Mouse (Mus musculus) hindbrain, embryonic 13.5 days (tissue): ENCODE results near the gene Crocc. TPM values are rescaled to one million over a fixed set of nuclear protein-coding genes. Genes with fewer than 3 reads are reported as not detected.

Experiments used
- ATAC-seq: fragments of 200-750 bp; cut with Nextera tagmentation; 2 replicates; pipeline ENCODE4 v1.8.0; 2017; ENCODE audit warnings: moderate TSS enrichment; ENCODE audit not compliant: low FRiP score
- H3K27ac ChIP-seq: fragments of 300-500 bp; sonication (generic); 2 replicates; pipeline ENCODE4 v1.5.1; 2015; ENCODE audit warnings: inconsistent platforms, mild to moderate bottlenecking, moderate library complexity
- H3K27me3 ChIP-seq: fragments of 300-500 bp; sonication (generic); 2 replicates; pipeline ENCODE4 v1.6.1; 2015; ENCODE audit warnings: mild to moderate bottlenecking, inconsistent platforms
- H3K36me3 ChIP-seq: fragments of 300-500 bp; sonication (generic); 2 replicates; pipeline ENCODE4 v1.6.1; 2015; ENCODE audit warnings: mild to moderate bottlenecking, inconsistent platforms
- H3K4me1 ChIP-seq: fragments of 300-500 bp; sonication (generic); replicated peaks from 2 replicates; pipeline ENCODE4 v1.6.1; 2015; ENCODE audit warnings: inconsistent platforms
- H3K4me2 ChIP-seq: fragments of 300-500 bp; sonication (generic); 2 replicates; pipeline ENCODE4 v1.6.1; 2015; ENCODE audit warnings: inconsistent platforms, mild to moderate bottlenecking, moderate library complexity
- H3K4me3 ChIP-seq: fragments of 300-500 bp; sonication (generic); 2 replicates; pipeline ENCODE4 v1.5.1; 2015; ENCODE audit warnings: mild to moderate bottlenecking, inconsistent platforms
- H3K9ac ChIP-seq: fragments of 300-500 bp; sonication (generic); 2 replicates; pipeline ENCODE4 v1.6.1; 2015; ENCODE audit warnings: mild to moderate bottlenecking, inconsistent platforms
- H3K9me3 ChIP-seq: fragments of 300-500 bp; sonication (generic); 2 replicates; pipeline ENCODE4 v1.6.1; 2016; ENCODE audit warnings: inconsistent platforms
- WGBS: fragments of 180-500 bp; shearing (Covaris S2); methylation state at CpG from one replicate; pipeline ENCODE4 v1.1.7; 2015; 5-methylcytosine and 5-hydroxymethylcytosine counted together
- polyA plus RNA-seq: library from polyadenylated mRNA; unstranded; fragments of >200 nt; fragmentation: Nextera tagmentation; extraction: Ambion mirVana; gene quantifications from 2 replicates; pipeline ENCODE4 v1.2.1, GENCODE M21; 2015

Crocc gene
- polyA plus RNA-seq, 1 experiment from 2014 or later, result 6.0 TPM

DNA sequence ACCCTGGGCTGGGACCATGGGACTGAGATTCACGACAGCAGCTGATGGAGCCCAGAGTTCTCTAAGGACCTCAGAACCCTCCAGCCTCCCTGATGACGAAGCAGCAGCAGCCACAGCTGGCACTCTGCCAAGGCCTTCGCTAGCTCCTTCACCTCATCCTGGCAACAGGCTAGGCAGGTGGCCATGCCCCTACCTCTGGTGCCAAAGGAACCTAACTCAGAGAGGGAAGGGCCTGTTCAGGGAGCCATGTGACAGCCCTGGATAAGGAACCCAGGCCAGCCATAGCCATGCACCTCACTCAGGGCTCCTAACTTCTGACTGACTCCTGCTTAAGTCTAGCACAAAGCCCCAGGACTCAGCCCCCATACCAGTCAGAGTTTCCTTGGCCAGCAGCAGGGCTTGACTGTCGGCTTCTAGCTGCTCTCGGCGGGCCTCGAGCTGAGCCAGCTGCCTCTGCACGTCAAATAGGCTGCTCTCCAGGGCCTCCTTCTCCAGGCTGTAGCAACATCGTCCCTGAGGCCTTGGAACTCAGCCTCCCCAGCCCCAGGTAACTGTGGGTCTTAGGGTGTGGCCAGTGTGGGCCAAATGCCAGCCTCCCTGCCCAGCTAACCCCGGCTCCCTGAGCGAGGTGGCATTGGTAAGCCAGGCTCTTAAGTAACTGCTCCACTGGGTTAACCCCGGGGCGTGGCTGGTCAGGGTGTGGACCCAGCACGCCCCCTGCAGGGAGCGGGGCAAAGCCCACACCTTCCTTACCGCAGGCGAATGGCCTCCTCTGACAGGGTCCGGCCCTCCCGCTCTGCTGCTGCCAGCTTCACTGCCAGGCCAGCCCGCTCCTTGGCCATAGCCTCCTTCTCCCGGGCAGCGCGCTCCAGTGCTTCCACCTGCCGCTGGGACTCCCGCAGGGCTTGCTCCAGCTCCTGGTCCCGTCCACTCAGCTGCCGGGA is 26.5 kb downstream of the Crocc start:
- Histone ChIP-seq H3K27ac (peak overlapping the region; percentile 35), H3K27me3 (no peaks in the 10 kb centered on the region), H3K4me3 (no peak overlapping the region), H3K9me3 (no peaks in the 10 kb centered on the region), H3K4me2 (no peak overlapping the region), H3K9ac (no peak overlapping the region; the same call in 1 of the 2 replicates), H3K36me3 (peaks cover 77% of the 10 kb centered on the region), H3K4me1 (peaks cover 15% of the 10 kb centered on the region)
- WGBS, result 79% methylated on average over 27 of the region's 27 CpGs
- no peak for ATAC-seq

GRCm38 (mm10) chr4:141031733-141032132 is 28.6 kb downstream of the Crocc start:
- ATAC-seq, result peak; percentile 53
- peaks cover 81% of the 10 kb centered on the region for H3K36me3 ChIP-seq
- no peaks in the 10 kb centered on the region for H3K9me3 ChIP-seq
- H3K4me1 ChIP-seq, result peaks cover 15% of the 10 kb centered on the region
- no peaks in the 10 kb centered on the region for H3K27me3 ChIP-seq
- H3K9ac ChIP-seq, result 0 out of 2 replicates have a peak overlapping the region, but pooled peaks have one; percentile 14
- 18% methylated on average over 6 of the region's 6 CpGs for WGBS
- H3K4me3 ChIP-seq, result no peak overlapping the region
- no peak overlapping the region for H3K27ac ChIP-seq
- no peak overlapping the region for H3K4me2 ChIP-seq

- ATAC-seq, result no peak
- Histone ChIP-seq H3K27me3 (no peaks in the 10 kb centered on the region), H3K4me2 (no peak overlapping the region), H3K9ac (peak overlapping the region; percentile 14; the same call in 1 of the 2 replicates), H3K4me1 (peaks cover 15% of the 10 kb centered on the region), H3K9me3 (no peaks in the 10 kb centered on the region), H3K4me3 (no peak overlapping the region), H3K27ac (no peak overlapping the region), H3K36me3 (peaks cover 79% of the 10 kb centered on the region)
- WGBS, result 85% methylated on average over 18 of the region's 18 CpGs
These were observed 29.7 kb downstream of the Crocc start for GRCm38 (mm10) chr4:141030541-141031206.

DNA sequence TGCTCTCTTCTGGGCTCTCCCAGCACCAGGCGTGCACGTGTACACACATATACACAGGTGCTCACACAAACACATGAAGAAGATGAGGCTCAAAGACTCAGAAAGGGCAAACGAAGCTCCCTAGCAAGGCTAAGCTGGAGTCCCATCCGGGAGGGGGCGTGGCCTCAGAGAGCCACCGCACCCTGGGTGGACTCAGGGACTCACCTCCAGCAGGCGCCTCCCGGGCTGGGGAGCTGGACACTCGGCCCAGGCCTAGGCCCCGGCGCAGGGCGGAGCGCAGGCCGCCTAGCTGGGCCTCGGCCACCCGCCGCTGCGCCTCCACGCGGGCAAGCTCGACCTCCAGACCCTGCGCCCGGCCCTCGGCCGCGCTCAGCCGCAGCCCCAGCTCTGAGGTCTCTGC is 35.4 kb downstream of the Crocc start:
- no peak overlapping the region for H3K4me3 ChIP-seq
- no peaks in the 10 kb centered on the region for H3K9me3 ChIP-seq
- H3K4me2 ChIP-seq, result no peak overlapping the region
- H3K27ac ChIP-seq, result no peak overlapping the region
- no peak for ATAC-seq
- H3K9ac ChIP-seq, result no peak overlapping the region
- peaks cover 73% of the 10 kb centered on the region for H3K36me3 ChIP-seq
- WGBS, result 79% methylated on average over 15 of the region's 27 CpGs
- no peaks in the 10 kb centered on the region for H3K27me3 ChIP-seq
- H3K4me1 ChIP-seq, result peaks cover 27% of the 10 kb centered on the region

- Histone ChIP-seq H3K27ac (no peak overlapping the region), H3K4me3 (no peak overlapping the region), H3K9ac (no peak overlapping the region), H3K4me1 (peaks cover 36% of the 10 kb centered on the region), H3K36me3 (peaks cover 67% of the 10 kb centered on the region), H3K9me3 (no peaks in the 10 kb centered on the region), H3K27me3 (no peaks in the 10 kb centered on the region), H3K4me2 (no peak overlapping the region)
- ATAC-seq, result no peak
- WGBS, result 84% methylated on average over 9 of the region's 9 CpGs
These were observed 36.3 kb downstream of the Crocc start for GRCm38 (mm10) chr4:141024052-141024451.

- no peaks in the 10 kb centered on the region for H3K27me3 ChIP-seq
- WGBS, result 39% methylated on average over 11 of the region's 11 CpGs
- H3K4me1 ChIP-seq, result peaks cover 54% of the 10 kb centered on the region
- H3K9me3 ChIP-seq, result no peaks in the 10 kb centered on the region
- peak overlapping the region; percentile 91 for H3K27ac ChIP-seq
- no peak overlapping the region for H3K4me3 ChIP-seq
- H3K9ac ChIP-seq, result peak overlapping the region; percentile 61; the same call in 1 of the 2 replicates
- ATAC-seq, result peak; percentile 34
- H3K36me3 ChIP-seq, result peaks cover 64% of the 10 kb centered on the region
- no peak overlapping the region for H3K4me2 ChIP-seq
These were observed 38.8 kb downstream of the Crocc start for GRCm38 (mm10) chr4:141021614-141021929.

GRCm38 (mm10) chr4:141020811-141021613 is 39.3 kb downstream of the Crocc start:
- H3K27ac ChIP-seq, result peak overlapping the region; percentile 91
- H3K4me1 ChIP-seq, result peaks cover 54% of the 10 kb centered on the region
- peaks cover 65% of the 10 kb centered on the region for H3K36me3 ChIP-seq
- H3K9ac ChIP-seq, result peak overlapping the region; percentile 61
- 17% methylated on average over 14 of the region's 14 CpGs for WGBS
- no peaks in the 10 kb centered on the region for H3K9me3 ChIP-seq
- peak; percentile 70 for ATAC-seq
- H3K4me3 ChIP-seq, result no peak overlapping the region
- H3K27me3 ChIP-seq, result no peaks in the 10 kb centered on the region
- H3K4me2 ChIP-seq, result peak overlapping the region; percentile 6; the same call in 1 of the 2 replicates

GRCm38 (mm10) chr4:141020220-141020619 is 40.1 kb downstream of the Crocc start:
- peak overlapping the region; percentile 6; the same call in 1 of the 2 replicates for H3K4me2 ChIP-seq

GRCm38 (mm10) chr4:141017657-141018436 is 42.5 kb downstream of the Crocc start:
- peaks cover 69% of the 10 kb centered on the region for H3K36me3 ChIP-seq
- WGBS, result 82% methylated on average over 29 of the region's 29 CpGs

More at GRCm38 (mm10) chr4:141020220-141020619, 40.1 kb downstream of the Crocc start:
- no peak for ATAC-seq
- Histone ChIP-seq H3K27ac (peak overlapping the region; percentile 91), H3K4me1 (peaks cover 54% of the 10 kb centered on the region), H3K36me3 (peaks cover 65% of the 10 kb centered on the region), H3K27me3 (no peaks in the 10 kb centered on the region), H3K9me3 (no peaks in the 10 kb centered on the region), H3K9ac (peak overlapping the region; percentile 61; the same call in 1 of the 2 replicates), H3K4me3 (no peak overlapping the region)
- 82% methylated on average over 17 of the region's 17 CpGs for WGBS

GRCm38 (mm10) chr4:141016311-141016710 is 44.0 kb downstream of the Crocc start:
- Histone ChIP-seq H3K4me1 (peaks cover 76% of the 10 kb centered on the region), H3K4me2 (no peak overlapping the region), H3K9me3 (no peaks in the 10 kb centered on the region), H3K27ac (no peak overlapping the region), H3K36me3 (peaks cover 67% of the 10 kb centered on the region), H3K27me3 (no peaks in the 10 kb centered on the region), H3K9ac (0 out of 2 replicates have a peak overlapping the region, but pooled peaks have one; percentile 43), H3K4me3 (no peak overlapping the region)
- ATAC-seq, result no peak
- 87% methylated on average over 9 of the region's 9 CpGs for WGBS

More at GRCm38 (mm10) chr4:141017657-141018436, 42.5 kb downstream of the Crocc start:
- Histone ChIP-seq H3K27ac (no peak overlapping the region), H3K9ac (0 out of 2 replicates have a peak overlapping the region, but pooled peaks have one; percentile 43), H3K27me3 (no peaks in the 10 kb centered on the region), H3K4me1 (peaks cover 74% of the 10 kb centered on the region), H3K4me3 (no peak overlapping the region), H3K4me2 (no peak overlapping the region), H3K9me3 (no peaks in the 10 kb centered on the region)
- ATAC-seq, result no peak

DNA sequence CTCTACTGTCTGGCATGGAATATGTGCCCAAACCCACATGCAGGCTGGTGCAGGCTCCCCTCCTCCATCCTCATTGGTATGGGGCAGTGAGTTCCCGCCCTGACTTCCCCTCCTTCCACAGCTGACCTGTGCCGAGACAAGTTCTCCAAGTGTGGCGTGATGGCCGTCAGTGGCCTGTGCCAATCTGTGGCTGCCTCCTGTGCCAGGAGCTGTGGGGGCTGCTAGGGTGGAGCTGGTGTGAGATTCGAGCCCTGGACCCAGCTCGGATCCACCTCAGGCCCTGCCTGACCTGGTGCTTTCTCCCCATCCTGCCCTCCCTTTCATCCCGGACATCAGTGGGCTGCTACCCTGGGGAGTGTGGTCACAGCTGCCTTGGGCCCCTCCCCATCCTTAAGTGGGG is 45.0 kb downstream of the Crocc start:
- H3K27me3 ChIP-seq, result no peaks in the 10 kb centered on the region
- H3K4me3 ChIP-seq, result no peak overlapping the region
- H3K36me3 ChIP-seq, result peaks cover 67% of the 10 kb centered on the region
- no peaks in the 10 kb centered on the region for H3K9me3 ChIP-seq
- peaks cover 72% of the 10 kb centered on the region for H3K4me1 ChIP-seq
- no peak overlapping the region for H3K27ac ChIP-seq
- no peak for ATAC-seq
- peak overlapping the region; percentile 26; the same call in 1 of the 2 replicates for H3K9ac ChIP-seq
- no peak overlapping the region for H3K4me2 ChIP-seq
- 72% methylated on average over 7 of the region's 7 CpGs for WGBS
